Mouse (Mus musculus) megakaryocyte progenitor cell, adult 5-6 weeks (primary cell): ENCODE results near the gene Zbtb7b. TPM values are rescaled to one million over a fixed set of nuclear protein-coding genes. Genes with fewer than 3 reads are reported as not detected.
A peak's percentile ranks its signal among the peaks of the same experiment; 100 is the strongest.

Experiments used
- ATAC-seq: replicated peaks from 2 replicates; pipeline ENCODE4 v1.8.0; 2016; ENCODE audit warnings: mild to moderate bottlenecking, moderate TSS enrichment, inconsistent platforms; ENCODE audit not compliant: poor library complexity
- total RNA-seq, 2 experiments: library from RNA; stranded (forward) in 1 of 2; stranded (reverse) in 1 of 2; fragments of 157-497, 149-512 nt in 1 of 2; fragments of 200-1000 nt in 1 of 2; gene quantifications; 2 replicates each; pipeline versions ENCODE4 v1.2.3 to v1.2.4; 2015 to 2017

Zbtb7b gene
- total RNA-seq, 2 experiments from 2014 or later, result 3.8 to 17.4 TPM

DNA sequence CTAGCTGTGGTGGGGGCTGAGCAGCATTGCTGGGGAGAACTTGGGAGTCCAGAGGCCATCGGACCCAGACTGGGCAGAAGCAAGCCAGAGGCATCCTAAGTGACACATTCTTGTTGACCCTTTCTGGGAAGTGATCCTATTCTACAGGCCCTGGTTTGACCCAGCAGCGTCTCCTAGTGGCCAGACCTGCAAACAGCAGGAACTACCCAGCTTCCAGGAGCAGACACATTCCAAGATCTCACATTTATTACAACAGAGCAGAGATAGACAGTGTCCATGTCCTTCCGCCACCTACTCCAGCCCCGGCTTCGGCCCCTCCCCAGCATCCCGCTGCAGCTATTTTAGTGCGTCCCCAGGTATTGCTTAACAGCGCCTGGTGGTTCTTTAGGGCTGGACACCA lies 55.2 kb downstream of the Zbtb7b start:
- peak; percentile 57 for ATAC-seq

DNA sequence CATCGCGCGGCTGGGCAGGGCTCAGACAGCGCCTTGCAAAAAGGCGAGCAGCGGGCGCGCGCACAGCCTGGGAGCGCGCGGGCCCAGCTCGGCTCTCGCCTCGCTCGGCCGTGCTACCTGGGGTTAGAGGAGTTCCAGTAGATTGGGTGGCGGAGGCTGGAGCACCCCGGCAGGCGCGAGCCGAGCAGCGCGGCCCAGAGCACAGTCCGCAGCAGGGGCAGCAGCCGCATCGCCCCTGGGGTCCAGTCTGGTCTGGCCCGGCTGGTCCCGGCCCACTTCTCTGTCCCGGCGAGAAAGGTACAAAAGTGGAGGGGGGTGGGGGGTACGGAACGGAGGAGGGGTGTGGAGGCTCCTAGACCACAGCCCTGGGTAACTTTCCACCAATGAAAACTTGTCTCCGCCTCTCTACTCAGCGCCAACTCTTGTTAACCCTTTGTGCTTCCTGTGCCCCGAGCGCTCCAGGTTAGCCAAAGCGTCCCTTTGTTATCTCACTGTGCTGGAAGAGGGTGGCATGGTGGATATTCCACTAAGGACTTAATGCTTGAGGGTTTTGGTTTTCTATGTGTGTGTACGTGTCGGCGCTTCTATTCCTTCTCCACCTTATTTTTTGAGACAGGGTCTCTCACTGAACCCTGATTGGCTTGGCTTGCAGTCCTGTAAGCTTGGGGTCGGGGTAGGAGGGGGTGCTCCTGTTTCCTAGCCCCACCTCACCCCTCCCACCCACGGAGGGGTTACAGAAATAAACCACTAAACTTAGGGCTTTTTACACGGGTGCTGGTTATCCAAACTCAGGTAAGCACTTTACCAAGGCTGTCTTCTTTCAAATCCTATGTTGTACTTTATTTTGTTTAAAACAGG lies 56.6 kb downstream of the Zbtb7b start, which contains the start of gene Efna4:
Efna4 (minus strand) TSS at position 308 of the 858 bp plus-strand sequence.
- ATAC-seq, result peak; percentile 35

- ATAC-seq, result no peak
Observed at GRCm38 (mm10) chr3:89337062-89337720, 57.4 kb downstream of the Zbtb7b start.

GRCm38 (mm10) chr3:89336529-89336928 lies 58.0 kb downstream of the Zbtb7b start:
- no peak for ATAC-seq

DNA sequence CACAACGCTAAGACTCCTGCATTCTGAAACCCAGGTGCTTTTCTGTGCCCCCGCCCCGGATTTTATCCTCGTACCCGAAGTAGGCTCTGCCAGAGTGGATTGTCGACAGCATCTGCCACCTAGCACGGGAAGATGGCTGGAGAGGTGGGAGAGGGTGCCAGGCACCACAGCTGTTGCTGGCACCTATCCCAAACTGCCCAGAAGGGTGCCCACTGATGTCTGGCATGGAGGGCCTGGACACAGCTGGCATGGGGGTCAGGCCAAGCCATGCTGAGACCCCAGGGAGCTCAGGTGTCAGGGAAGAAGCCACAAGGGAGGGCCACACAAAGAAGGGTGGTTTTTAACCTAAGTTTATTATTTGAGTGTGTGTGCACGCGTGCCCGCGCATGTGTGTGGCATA lies 61.5 kb downstream of the Zbtb7b start:
- ATAC-seq, result no peak

GRCm38 (mm10) chr3:89332476-89332875 lies 62.1 kb downstream of the Zbtb7b start:
- ATAC-seq, result no peak

GRCm38 (mm10) chr3:89332013-89332412 lies 62.6 kb downstream of the Zbtb7b start:
- ATAC-seq, result no peak

- ATAC-seq, result peak; percentile 55; the same call in 1 of the 2 replicates
Observed at GRCm38 (mm10) chr3:89331561-89331960, 63.0 kb downstream of the Zbtb7b start.

GRCm38 (mm10) chr3:89330948-89331347 lies 63.6 kb downstream of the Zbtb7b start:
- ATAC-seq, result 0 out of 2 replicates have a peak, but pooled peaks have one; percentile 23

- ATAC-seq, result no peak
Observed at GRCm38 (mm10) chr3:89330346-89330745, 64.2 kb downstream of the Zbtb7b start.

- no peak for ATAC-seq
Observed at GRCm38 (mm10) chr3:89328623-89329022, 66.0 kb downstream of the Zbtb7b start.

Other genes starting within 250 kb of the Zbtb7b start
- gene Hcn3, start 234.6 kb downstream of the Zbtb7b start, total RNA-seq (2015), result 0.24 and 0.42 TPM in 2 replicates
- gene Hcn3, start 234.6 kb downstream of the Zbtb7b start, total RNA-seq (2017), result 0.27 and 0.67 TPM in 2 replicates
- 51.1 and 53.8 TPM in 2 replicates for gene Clk2, start 230.0 kb downstream of the Zbtb7b start, total RNA-seq (2015)
- 69.3 and 75.9 TPM in 2 replicates for gene Clk2, start 230.0 kb downstream of the Zbtb7b start, total RNA-seq (2017)
- 92.5 and 93.9 TPM in 2 replicates for gene Scamp3, start 217.3 kb downstream of the Zbtb7b start, total RNA-seq (2015)
- 33.4 and 37.2 TPM in 2 replicates for gene Scamp3, start 217.3 kb downstream of the Zbtb7b start, total RNA-seq (2017)
- gene Fam189b, start 211.6 kb downstream of the Zbtb7b start, total RNA-seq (2015), result 14.3 and 18.0 TPM in 2 replicates
- gene Fam189b, start 211.6 kb downstream of the Zbtb7b start, total RNA-seq (2017), result 2.3 and 5.2 TPM in 2 replicates
- 52.8 and 60.0 TPM in 2 replicates for gene Gba, start 191.8 kb downstream of the Zbtb7b start, total RNA-seq (2015)
- gene Gba, start 191.8 kb downstream of the Zbtb7b start, total RNA-seq (2017), result 51.4 and 55.8 TPM in 2 replicates
- not detected in 2 replicates for gene Thbs3, start 179.6 kb downstream of the Zbtb7b start, total RNA-seq (2015)
- gene Thbs3, start 179.6 kb downstream of the Zbtb7b start, total RNA-seq (2017), result 0.42 TPM in 1 of 2 replicates, not detected in the other
- 70.4 and 95.6 TPM in 2 replicates for gene Mtx1, start 167.7 kb downstream of the Zbtb7b start, total RNA-seq (2015)
- 66.1 and 95.2 TPM in 2 replicates for gene Mtx1, start 167.7 kb downstream of the Zbtb7b start, total RNA-seq (2017)
- 0.44 TPM in 1 of 2 replicates, not detected in the other for gene Muc1, start 165.7 kb downstream of the Zbtb7b start, total RNA-seq (2015)
- not detected in 2 replicates for gene Muc1, start 165.7 kb downstream of the Zbtb7b start, total RNA-seq (2017)
- gene Krtcap2, start 148.8 kb downstream of the Zbtb7b start, total RNA-seq (2015), result 284 and 290 TPM in 2 replicates
- 294 and 304 TPM in 2 replicates for gene Krtcap2, start 148.8 kb downstream of the Zbtb7b start, total RNA-seq (2017)
- gene Trim46, start 148.5 kb downstream of the Zbtb7b start, total RNA-seq (2015), result 1.2 and 1.5 TPM in 2 replicates
- 0.12 and 0.91 TPM in 2 replicates for gene Trim46, start 148.5 kb downstream of the Zbtb7b start, total RNA-seq (2017)
- gene Dpm3, start 135.4 kb downstream of the Zbtb7b start, total RNA-seq (2015), result 84.4 and 101 TPM in 2 replicates
- gene Dpm3, start 135.4 kb downstream of the Zbtb7b start, total RNA-seq (2017), result 80.4 and 135 TPM in 2 replicates
- gene Slc50a1, start 124.2 kb downstream of the Zbtb7b start, total RNA-seq (2015), result 70.1 and 72.0 TPM in 2 replicates
- 49.4 and 65.0 TPM in 2 replicates for gene Slc50a1, start 124.2 kb downstream of the Zbtb7b start, total RNA-seq (2017)
- gene Efna1, start 113.6 kb downstream of the Zbtb7b start, total RNA-seq (2015), result 0.62 TPM in 1 of 2 replicates, not detected in the other
- gene Efna1, start 113.6 kb downstream of the Zbtb7b start, total RNA-seq (2017), result 0.17 TPM in 1 of 2 replicates, not detected in the other
- not detected in 2 replicates for gene Efna3, start 71.8 kb downstream of the Zbtb7b start, total RNA-seq (2015)
- gene Efna3, start 71.8 kb downstream of the Zbtb7b start, total RNA-seq (2017), result not detected in 2 replicates
- gene Efna4, start 56.7 kb downstream of the Zbtb7b start, total RNA-seq (2015), result 0.17 and 0.64 TPM in 2 replicates
- 0.27 TPM in 1 of 2 replicates, not detected in the other for gene Efna4, start 56.7 kb downstream of the Zbtb7b start, total RNA-seq (2017)
- 35.8 and 53.0 TPM in 2 replicates for gene Adam15, start 44.8 kb downstream of the Zbtb7b start, total RNA-seq (2015)
- gene Adam15, start 44.8 kb downstream of the Zbtb7b start, total RNA-seq (2017), result 38.7 and 49.8 TPM in 2 replicates
- not detected in 2 replicates for gene Dcst2, start 32.8 kb downstream of the Zbtb7b start, total RNA-seq (2015)
- gene Dcst2, start 32.8 kb downstream of the Zbtb7b start, total RNA-seq (2017), result not detected in 2 replicates
- gene Dcst1, start 29.5 kb downstream of the Zbtb7b start, total RNA-seq (2015), result not detected in 2 replicates
- gene Dcst1, start 29.5 kb downstream of the Zbtb7b start, total RNA-seq (2017), result not detected in 2 replicates
- 1.5 and 2.7 TPM in 2 replicates for gene Lenep, start 8.0 kb upstream of the Zbtb7b start, total RNA-seq (2015)
- 0.21 and 2.6 TPM in 2 replicates for gene Lenep, start 8.0 kb upstream of the Zbtb7b start, total RNA-seq (2017)
- 9.4 and 11.3 TPM in 2 replicates for gene Flad1, start 17.1 kb upstream of the Zbtb7b start, total RNA-seq (2015)
- gene Flad1, start 17.1 kb upstream of the Zbtb7b start, total RNA-seq (2017), result 12.5 and 18.7 TPM in 2 replicates
- 268 TPM in 2 replicates for gene Cks1b, start 23.6 kb upstream of the Zbtb7b start, total RNA-seq (2015)
- gene Cks1b, start 23.6 kb upstream of the Zbtb7b start, total RNA-seq (2017), result 171 and 192 TPM in 2 replicates
- gene Shc1, start 23.7 kb upstream of the Zbtb7b start, total RNA-seq (2015), result 41.4 and 42.8 TPM in 2 replicates
- 49.6 and 52.8 TPM in 2 replicates for gene Shc1, start 23.7 kb upstream of the Zbtb7b start, total RNA-seq (2017)
- 18.9 and 25.2 TPM in 2 replicates for gene Pygo2, start 35.4 kb upstream of the Zbtb7b start, total RNA-seq (2015)
- 11.8 and 12.8 TPM in 2 replicates for gene Pygo2, start 35.4 kb upstream of the Zbtb7b start, total RNA-seq (2017)
- gene Pbxip1, start 41.9 kb upstream of the Zbtb7b start, total RNA-seq (2015), result 5.2 and 6.1 TPM in 2 replicates
- 13.4 and 15.0 TPM in 2 replicates for gene Pbxip1, start 41.9 kb upstream of the Zbtb7b start, total RNA-seq (2017)
- 14.7 and 14.8 TPM in 2 replicates for gene Pmvk, start 59.8 kb upstream of the Zbtb7b start, total RNA-seq (2015)
- gene Pmvk, start 59.8 kb upstream of the Zbtb7b start, total RNA-seq (2017), result 18.8 and 25.3 TPM in 2 replicates
- gene Kcnn3, start 125.4 kb upstream of the Zbtb7b start, total RNA-seq (2015), result not detected in 2 replicates
- gene Kcnn3, start 125.4 kb upstream of the Zbtb7b start, total RNA-seq (2017), result 0.03 TPM in 1 of 2 replicates, not detected in the other